Comparison of ENCODE assay signal across 8 mouse cellular contexts in the genomic region with DNA sequence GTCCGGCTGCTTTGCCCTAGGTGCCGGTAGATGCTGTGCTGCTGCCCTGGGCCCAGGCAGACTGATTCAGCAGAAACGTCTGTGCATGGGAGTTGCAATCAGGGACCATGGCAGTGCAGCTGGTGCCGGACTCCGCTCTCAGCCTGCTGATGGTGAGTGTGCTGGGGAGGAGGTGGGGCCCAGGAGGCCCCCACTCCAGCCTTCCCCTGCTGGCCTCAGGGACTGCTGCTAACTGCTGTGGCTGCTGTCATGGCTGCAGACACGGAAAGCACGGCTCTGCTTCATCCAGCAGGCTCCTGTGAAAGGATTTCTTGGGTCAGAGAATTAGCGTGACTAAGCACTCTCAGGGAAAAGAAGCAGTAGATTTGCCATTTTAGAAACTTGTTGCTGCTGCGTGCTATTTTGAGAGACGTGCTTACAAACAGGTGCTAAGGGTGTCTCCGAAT. TPM values are rescaled to one million over a fixed set of nuclear protein-coding genes. Genes with fewer than 3 reads are reported as not detected.
A peak's percentile ranks its signal among the peaks of the same experiment; 100 is the strongest.
DNase-seq lines count a peak whose midpoint lies in the region; ATAC-seq and TF ChIP-seq lines count a peak whose summit lies in the region.

No protein-coding gene starts in this region.

- no peak overlapping the region for H3K4me3 ChIP-seq in forebrain, embryonic 12.5 days (replicated peaks)
- peak overlapping the region; percentile 14; the same call in 1 of the 2 replicates for H3K4me3 ChIP-seq in midbrain, embryonic 13.5 days (replicated peaks)

- H3K4me2 ChIP-seq in forebrain, embryonic 12.5 days, result peak overlapping the region; percentile 24; the same call in 1 of the 2 replicates
- H3K4me2 ChIP-seq in midbrain, embryonic 13.5 days (replicated peaks), result peak overlapping the region; percentile 47

- TF ChIP-seq CTCF in brain, embryonic 14.5 days (IDR thresholded peaks at IDR 0.05; ENCODE audit: borderline replicate concordance, extremely low read depth, insufficient read depth, insufficient read length), result no peak

- ATAC-seq in forebrain, embryonic 12.5 days (ENCODE audit: low FRiP score), result peak; percentile 60
- ATAC-seq in midbrain, embryonic 13.5 days, result peak; percentile 96

- H3K4me1 ChIP-seq in forebrain, embryonic 12.5 days, result peaks cover 17% of the 10 kb centered on the region
- peaks cover 23% of the 10 kb centered on the region for H3K4me1 ChIP-seq in midbrain, embryonic 13.5 days (replicated peaks)

- 51% methylated on average over 11 of the region's 11 CpGs for WGBS in forebrain, embryonic 12.5 days
- 26% methylated on average over 11 of the region's 11 CpGs for WGBS in midbrain, embryonic 13.5 days

- TF ChIP-seq POLR2A in brain, embryonic 14.5 days (IDR thresholded peaks at IDR 0.05; ENCODE audit: borderline replicate concordance, extremely low read depth, insufficient read depth, insufficient read length, poor library complexity, severe bottlenecking), result no peak

- no peak overlapping the region for H3K27ac ChIP-seq in forebrain, embryonic 12.5 days
- peak overlapping the region; percentile 64 for H3K27ac ChIP-seq in midbrain, embryonic 13.5 days

- H3K36me3 ChIP-seq in forebrain, embryonic 12.5 days (replicated peaks), result no peaks in the 10 kb centered on the region
- no peaks in the 10 kb centered on the region for H3K36me3 ChIP-seq in midbrain, embryonic 13.5 days

- no peak overlapping the region for H3K9ac ChIP-seq in forebrain, embryonic 12.5 days
- H3K9ac ChIP-seq in midbrain, embryonic 13.5 days (replicated peaks), result no peak overlapping the region; the same call in 1 of the 2 replicates

- peak; percentile 11 for DNase-seq in adrenal gland, postnatal 10 days
- DNase-seq in adrenal gland, adult 18-20 months (ENCODE audit: low spot score in 2 of 2), result no peak
- peak; percentile 76 for DNase-seq in brain, embryonic 14.5 days (ENCODE audit: low read depth)
- peak; percentile 45 to 57 for DNase-seq in layer of hippocampus, adult 18-20 months (ENCODE audit: low spot score in 2 of 2)
- no peak for DNase-seq in urinary bladder, adult 18-20 months (ENCODE audit: low spot score in 2 of 2)
- DNase-seq in thymus, postnatal 25 days, result no peak

- H3K27me3 ChIP-seq in forebrain, embryonic 12.5 days, result no peaks in the 10 kb centered on the region
- no peaks in the 10 kb centered on the region for H3K27me3 ChIP-seq in midbrain, embryonic 13.5 days

- no peaks in the 10 kb centered on the region for H3K9me3 ChIP-seq in forebrain, embryonic 12.5 days
- no peaks in the 10 kb centered on the region for H3K9me3 ChIP-seq in midbrain, embryonic 13.5 days

RNA-seq across cellular contexts. Expression of a gene that starts 0.9 kb away (rescaled TPM):
- total RNA-seq in adrenal gland, postnatal 10 days (2021), result 10 to 100 TPM; 17.0 to 27.0 TPM
- total RNA-seq in adrenal gland, adult 18-20 months (2021), result 10 to 100 TPM in 1 of 2 experiments, 1 to 10 TPM in 1; 8.7 to 13.2 TPM
- 67.3 and 106 TPM in 2 replicates for polyA plus RNA-seq in brain, embryonic 14.5 days (2012; rRNA removed)
- polyA plus RNA-seq in forebrain, embryonic 12.5 days (2016; fragmentation: Nextera tagmentation; extraction: Ambion mirVana), result 51.3 and 56.7 TPM in 2 replicates
- total RNA-seq in layer of hippocampus, adult 18-20 months (2021), result 10 to 100 TPM; 55.4 to 60.9 TPM
- 54.2 and 57.1 TPM in 2 replicates for polyA plus RNA-seq in midbrain, embryonic 13.5 days (2015; fragmentation: Nextera tagmentation; extraction: Ambion mirVana)

Comparison
In these comparisons a context has a peak if more than half of its experiments do, and no peak if none do; other contexts are left out.
1. DNase-seq: peak in adrenal gland, postnatal 10 days (single experiment), brain, embryonic 14.5 days (single experiment) and layer of hippocampus, adult 18-20 months (2 of 2); none in adrenal gland, adult 18-20 months (0 of 2), urinary bladder, adult 18-20 months (0 of 2) and thymus, postnatal 25 days (single experiment).